Mouse (Mus musculus) MEL (cell line): ENCODE data around the gene Hrh1. TPM values are rescaled to one million over a fixed set of nuclear protein-coding genes. Genes with fewer than 3 reads are reported as not detected.

Source experiments
- DNase-seq: peaks from one replicate; pipeline ENCODE4 v3.0.0; 2011; ENCODE audit warnings: low read depth, low spot score
- H3K27ac ChIP-seq: 2 replicates; pipeline ENCODE4 v1.5.1; 2012; ENCODE audit warnings: low read depth, mild to moderate bottlenecking, control low read depth, low read length, moderate library complexity; ENCODE audit not compliant: control insufficient read depth
- H3K27me3 ChIP-seq, 2 experiments: fragments of 150-350 bp in 1 of 2; sonication (generic) in 1 of 2; 2 replicates each; pipeline ENCODE4 v1.6.1; 2012; ENCODE audit warnings: low read length in 2 of 2, mild to moderate bottlenecking in 2 of 2, improper control_type of control experiment in 1 of 2, moderate library complexity in 1 of 2; ENCODE audit not compliant: insufficient read depth in 2 of 2, control insufficient read depth in 1 of 2
- H3K36me3 ChIP-seq, 2 experiments: 2 replicates each; pipeline ENCODE4 v1.6.1; 2012 to 2014; ENCODE audit warnings: low read length in 2 of 2, improper control_type of control experiment in 1 of 2, inconsistent platforms in 1 of 2, mild to moderate bottlenecking in 1 of 2; ENCODE audit not compliant: insufficient read depth in 2 of 2, control insufficient read depth in 1 of 2
- H3K4me1 ChIP-seq, 2 experiments: fragments of 150-350 bp in 1 of 2; sonication (generic) in 1 of 2; 2 replicates each; pipeline ENCODE4 v1.6.1; 2012; ENCODE audit warnings: low read length in 2 of 2, improper control_type of control experiment in 1 of 2, mild to moderate bottlenecking in 1 of 2; ENCODE audit not compliant: insufficient read depth in 2 of 2, control insufficient read depth in 1 of 2
- H3K4me3 ChIP-seq, 2 experiments: fragments of 150-350 bp in 1 of 2; sonication (generic) in 1 of 2; 2 replicates each; pipeline ENCODE4 v1.5.1; 2012; ENCODE audit warnings: low read depth in 2 of 2, low read length in 2 of 2, mild to moderate bottlenecking in 2 of 2, moderate library complexity in 2 of 2, control low read depth in 1 of 2, improper control_type of control experiment in 1 of 2; ENCODE audit not compliant: control insufficient read depth in 1 of 2, insufficient read depth in 1 of 2
- H3K79me2 ChIP-seq: 2 replicates; pipeline ENCODE4 v1.6.1; 2012; ENCODE audit warnings: mild to moderate bottlenecking, low read length, moderate library complexity; ENCODE audit not compliant: control insufficient read depth, poor library complexity, insufficient read depth
- H3K9ac ChIP-seq: 2 replicates; pipeline ENCODE4 v1.6.1; 2012; ENCODE audit warnings: low read depth, mild to moderate bottlenecking, control low read depth, low read length, moderate library complexity; ENCODE audit not compliant: control insufficient read depth, poor library complexity, severe bottlenecking
- H3K9me3 ChIP-seq: fragments of 150-350 bp; sonication (generic); replicated peaks from 2 replicates; pipeline ENCODE4 v1.6.1; 2012; ENCODE audit warnings: mild to moderate bottlenecking, low read length, improper control_type of control experiment, moderate library complexity; ENCODE audit not compliant: insufficient read depth
- BHLHE40 ChIP-seq: IDR thresholded peaks from 2 replicates; pipeline ENCODE4 v1.6.1; 2012; ENCODE audit warnings: low read depth, mild to moderate bottlenecking, inconsistent platforms, low read length, improper control_type of control experiment, borderline replicate concordance
- CHD1 ChIP-seq: IDR thresholded peaks from 2 replicates; pipeline ENCODE4 v1.6.1; 2012; ENCODE audit warnings: low read depth, mild to moderate bottlenecking, inconsistent platforms, low read length, improper control_type of control experiment
- CHD2 ChIP-seq: IDR thresholded peaks from 2 replicates; pipeline ENCODE4 v1.6.1; 2011; ENCODE audit warnings: low read length, improper control_type of control experiment
- CTCF ChIP-seq, 3 experiments: IDR thresholded peaks in 2 of 3; conservative IDR thresholded peaks in 1 of 3; 2 replicates each; pipeline ENCODE4 v1.5.1; 2011 to 2012; ENCODE audit warnings: low read length in 3 of 3, low read depth in 2 of 3, mild to moderate bottlenecking in 2 of 3, improper control_type of control experiment in 1 of 3, inconsistent platforms in 1 of 3, mixed read lengths in 1 of 3, moderate library complexity in 1 of 3; ENCODE audit not compliant: control insufficient read depth in 1 of 3, insufficient read depth in 1 of 3, poor library complexity in 1 of 3, severe bottlenecking in 1 of 3
- E2F4 ChIP-seq: IDR thresholded peaks from 2 replicates; pipeline ENCODE4 v1.6.1; 2011; ENCODE audit warnings: low read depth, low read length, improper control_type of control experiment, borderline replicate concordance
- ELF1 ChIP-seq: IDR thresholded peaks from 2 replicates; pipeline ENCODE4 v1.6.1; 2014; ENCODE audit warnings: low read depth, mild to moderate bottlenecking, inconsistent platforms, low read length, improper control_type of control experiment, moderate library complexity
- EP300 ChIP-seq, 2 experiments: IDR thresholded peaks; 2 replicates each; pipeline ENCODE4 v1.6.1; 2011; ENCODE audit warnings: improper control_type of control experiment in 2 of 2, low read length in 2 of 2, low read depth in 1 of 2, mild to moderate bottlenecking in 1 of 2
- GABPA ChIP-seq: IDR thresholded peaks from 2 replicates; pipeline ENCODE4 v1.6.1; 2012; ENCODE audit warnings: low read depth, mild to moderate bottlenecking, inconsistent platforms, low read length, improper control_type of control experiment, moderate library complexity
- GATA1 ChIP-seq: IDR thresholded peaks from 2 replicates; pipeline ENCODE4 v1.6.1; 2011; ENCODE audit warnings: low read depth, low read length, improper control_type of control experiment
- JUND ChIP-seq: IDR thresholded peaks from 2 replicates; pipeline ENCODE4 v1.6.1; 2011; ENCODE audit warnings: low read depth, mild to moderate bottlenecking, improper control_type of control experiment, low read length
- MAX ChIP-seq: IDR thresholded peaks from 2 replicates; pipeline ENCODE4 v1.6.1; 2011; ENCODE audit warnings: low read length, improper control_type of control experiment
- MXI1 ChIP-seq: IDR thresholded peaks from 2 replicates; pipeline ENCODE4 v1.6.1; 2011; ENCODE audit warnings: mild to moderate bottlenecking, low read depth, low read length, improper control_type of control experiment
- MYB ChIP-seq: IDR thresholded peaks from 2 replicates; pipeline ENCODE4 v1.6.1; 2011; ENCODE audit warnings: mild to moderate bottlenecking, low read depth, low read length, improper control_type of control experiment
- MYC ChIP-seq: IDR thresholded peaks from 2 replicates; pipeline ENCODE4 v1.6.1; 2011; ENCODE audit warnings: low read depth, mild to moderate bottlenecking, low read length, improper control_type of control experiment, moderate library complexity
- POLR2A ChIP-seq, 2 experiments: IDR thresholded peaks; 2 replicates each; pipeline ENCODE4 v1.6.1; 2011 to 2012; ENCODE audit warnings: low read length in 2 of 2, mild to moderate bottlenecking in 2 of 2, control low read depth in 1 of 2, improper control_type of control experiment in 1 of 2, low read depth in 1 of 2, moderate library complexity in 1 of 2; ENCODE audit not compliant: control insufficient read depth in 1 of 2, insufficient read depth in 1 of 2, poor library complexity in 1 of 2
- POLR2AphosphoS2 ChIP-seq: IDR thresholded peaks from 2 replicates; pipeline ENCODE4 v1.6.1; 2011; ENCODE audit warnings: low read length, improper control_type of control experiment
- POLR2AphosphoS5 ChIP-seq: IDR thresholded peaks from 2 replicates; pipeline ENCODE4 v1.6.1; 2012; ENCODE audit warnings: low read depth, borderline replicate concordance, mild to moderate bottlenecking, inconsistent platforms, low read length, moderate library complexity, mixed read lengths
- RAD21 ChIP-seq: IDR thresholded peaks from 2 replicates; pipeline ENCODE4 v1.6.1; 2011; ENCODE audit warnings: mild to moderate bottlenecking, low read depth, low read length, improper control_type of control experiment
- RCOR1 ChIP-seq: IDR thresholded peaks from 2 replicates; pipeline ENCODE4 v1.6.1; 2012; ENCODE audit warnings: low read depth, mild to moderate bottlenecking, inconsistent platforms, low read length, improper control_type of control experiment
- SIN3A ChIP-seq: IDR thresholded peaks from 2 replicates; pipeline ENCODE4 v1.6.1; 2012; ENCODE audit warnings: low read length, improper control_type of control experiment, inconsistent platforms
- SMC3 ChIP-seq: IDR thresholded peaks from 2 replicates; pipeline ENCODE4 v1.6.1; 2011; ENCODE audit warnings: low read depth, low read length, improper control_type of control experiment
- TBP ChIP-seq: IDR thresholded peaks from 2 replicates; pipeline ENCODE4 v1.8.0; 2011; ENCODE audit warnings: low read depth, low read length, improper control_type of control experiment
- TCF12 ChIP-seq: IDR thresholded peaks from 2 replicates; pipeline ENCODE4 v1.6.1; 2014; ENCODE audit warnings: low read depth, mild to moderate bottlenecking, inconsistent platforms, low read length, improper control_type of control experiment, moderate library complexity
- UBTF ChIP-seq: IDR thresholded peaks from 2 replicates; pipeline ENCODE4 v1.6.1; 2012; ENCODE audit warnings: low read depth, mild to moderate bottlenecking, inconsistent platforms, low read length, improper control_type of control experiment, moderate library complexity, borderline replicate concordance; ENCODE audit not compliant: insufficient read depth
- USF2 ChIP-seq, 2 experiments: IDR thresholded peaks; 2 replicates each; pipeline ENCODE4 v1.6.1; 2011 to 2012; ENCODE audit warnings: improper control_type of control experiment in 2 of 2, low read length in 2 of 2, borderline replicate concordance in 1 of 2, inconsistent platforms in 1 of 2, low read depth in 1 of 2, mild to moderate bottlenecking in 1 of 2; ENCODE audit not compliant: insufficient read depth in 1 of 2
- ZC3H11A ChIP-seq: IDR thresholded peaks from 2 replicates; pipeline ENCODE4 v1.6.1; 2012; ENCODE audit warnings: low read depth, mild to moderate bottlenecking, inconsistent platforms, low read length, improper control_type of control experiment
- ZNF384 ChIP-seq: IDR thresholded peaks from 2 replicates; pipeline ENCODE4 v1.6.1; 2012; ENCODE audit warnings: low read depth, mild to moderate bottlenecking, inconsistent platforms, low read length, improper control_type of control experiment
- polyA plus RNA-seq, 2 experiments: library from polyadenylated mRNA; stranded (reverse) in 1 of 2; unstranded in 1 of 2; fragments of >175 nt in 1 of 2; fragments of >200 nt in 1 of 2; gene quantifications; 2 replicates each; pipeline versions ENCODE4 v1.2.1 to v1.2.4; 2012; ENCODE audit warnings: low replicate concordance in 2 of 2, low read depth in 1 of 2; ENCODE audit not compliant: insufficient read length in 2 of 2, insufficient read depth in 1 of 2, missing spikeins in 1 of 2
- total RNA-seq: library from RNA; depleted of rRNA; stranded (reverse); fragments of 300-350 nt; gene quantifications from 2 replicates; pipeline ENCODE4 v1.2.3, GENCODE M21; 2012

The Hrh1 gene
- total and polyA plus RNA-seq, 3 experiments: not detected

- TF ChIP-seq SMC3 (no peak), BHLHE40 (no peak), CHD2 (no peak), ELF1 (no peak), CHD1 (no peak), RCOR1 (no peak), MXI1 (no peak), GATA1 (no peak), POLR2A (IDR thresholded peaks at IDR 0.05; ENCODE audit: control insufficient read depth in 1 of 2, insufficient read depth in 1 of 2, low read depth in 1 of 2, low read length in 2 of 2, poor library complexity in 1 of 2) (no peak), USF2 (IDR thresholded peaks at IDR 0.05; ENCODE audit: borderline replicate concordance in 1 of 2, insufficient read depth in 1 of 2, low read depth in 1 of 2, low read length in 2 of 2) (no peak), TBP (no peak), MYB (no peak), POLR2AphosphoS2 (no peak)
- no peak overlapping the region for H3K27ac ChIP-seq
- H3K9me3 ChIP-seq: no peaks in the 10 kb centered on the region
- no peak overlapping the region for H3K9ac ChIP-seq
- no peaks in the 10 kb centered on the region for H3K79me2 ChIP-seq
- H3K4me1 ChIP-seq: no peaks in the 10 kb centered on the region
- no peak for DNase-seq
- no peaks in the 10 kb centered on the region for H3K36me3 ChIP-seq
- H3K27me3 ChIP-seq: no peaks in the 10 kb centered on the region
- H3K4me3 ChIP-seq: no peak overlapping the region
Measured at GRCm38 (mm10) chr6:114432591-114432990, 34.9 kb downstream of the Hrh1 start.

DNA sequence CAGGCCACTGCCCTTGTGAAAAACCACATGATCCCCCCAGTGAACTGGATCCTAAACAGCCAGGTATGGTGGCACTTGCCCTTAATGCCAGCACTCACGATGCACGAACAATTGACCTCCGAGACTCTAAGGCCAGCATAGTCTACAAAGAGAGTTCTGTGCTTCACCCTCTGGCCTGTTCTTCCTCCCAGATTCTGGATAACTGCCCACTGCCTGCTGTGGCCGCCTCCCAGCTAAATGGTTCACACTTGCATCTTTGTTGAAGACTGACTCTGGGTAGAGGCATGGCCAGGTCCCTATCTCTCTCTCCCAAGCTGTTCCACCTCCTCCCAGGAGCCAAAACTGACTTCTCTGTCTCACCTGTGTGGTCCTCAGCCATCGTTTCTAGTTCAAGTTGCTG, 36.8 kb downstream of the Hrh1 start:
- H3K36me3 ChIP-seq: no peaks in the 10 kb centered on the region
- H3K27ac ChIP-seq: no peak overlapping the region
- H3K9ac ChIP-seq: no peak overlapping the region
- no peaks in the 10 kb centered on the region for H3K4me1 ChIP-seq
- no peak overlapping the region for H3K4me3 ChIP-seq
- no peak for DNase-seq
- no peaks in the 10 kb centered on the region for H3K79me2 ChIP-seq
- TF ChIP-seq SIN3A (no peak), ZNF384 (no peak), JUND (no peak), TBP (no peak)
- H3K9me3 ChIP-seq: no peaks in the 10 kb centered on the region
- no peaks in the 10 kb centered on the region for H3K27me3 ChIP-seq

DNA sequence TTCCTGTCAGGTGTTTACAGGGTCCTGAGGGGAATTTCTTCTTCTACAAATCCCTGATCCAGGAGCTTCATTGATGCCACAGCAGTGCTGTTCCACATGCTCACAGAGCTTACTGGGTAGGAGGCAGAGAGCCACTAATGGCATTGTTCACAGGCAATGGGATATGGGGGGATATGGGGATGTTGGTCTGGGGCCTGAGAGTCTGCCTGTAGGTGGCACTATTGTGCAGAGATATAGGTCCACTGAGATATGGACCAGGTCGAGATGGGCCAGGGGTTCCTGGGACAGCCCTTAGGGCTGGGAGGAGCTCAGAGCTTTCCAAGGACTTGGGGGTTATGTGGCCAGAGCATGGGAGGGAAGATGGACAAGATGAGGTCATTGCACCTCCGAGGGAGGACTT, 42.6 kb downstream of the Hrh1 start:
- TF ChIP-seq MXI1 (no peak), RAD21 (no peak), E2F4 (no peak), POLR2A (IDR thresholded peaks at IDR 0.05; ENCODE audit: control insufficient read depth in 1 of 2, insufficient read depth in 1 of 2, low read depth in 1 of 2, low read length in 2 of 2, poor library complexity in 1 of 2) (no peak), MAX (no peak), CTCF (IDR thresholded peaks at IDR 0.05 in 2 of 3, conservative IDR thresholded peaks at IDR 0.05 in 1 of 3; ENCODE audit: control insufficient read depth in 1 of 3, insufficient read depth in 1 of 3, low read depth in 2 of 3, low read length in 3 of 3, poor library complexity in 1 of 3, severe bottlenecking in 1 of 3) (no peak), UBTF (no peak), TCF12 (no peak), GABPA (no peak), MYC (no peak), POLR2AphosphoS5 (no peak), GATA1 (no peak), CHD1 (no peak), SMC3 (no peak), EP300 (IDR thresholded peaks at IDR 0.05; ENCODE audit: low read depth in 1 of 2, low read length in 2 of 2) (no peak), ZC3H11A (no peak)

More for the DNA sequence above, 42.6 kb downstream of the Hrh1 start:
- H3K27me3 ChIP-seq: no peaks in the 10 kb centered on the region
- H3K79me2 ChIP-seq: no peaks in the 10 kb centered on the region
- no peak overlapping the region for H3K27ac ChIP-seq
- DNase-seq: no peak
- no peaks in the 10 kb centered on the region; the same call in 1 of the 2 replicates for H3K9me3 ChIP-seq
- H3K36me3 ChIP-seq: no peaks in the 10 kb centered on the region
- H3K4me3 ChIP-seq: no peak overlapping the region
- H3K4me1 ChIP-seq: no peaks in the 10 kb centered on the region
- no peak overlapping the region for H3K9ac ChIP-seq
